Mouse (Mus musculus) stomach, embryonic 14.5 days (tissue): ENCODE measurements around the gene Atf1. TPM values are rescaled to one million over a fixed set of nuclear protein-coding genes. Genes with fewer than 3 reads are reported as not detected.

Experiments used
- ATAC-seq: fragments of 200-750 bp; cut with Nextera tagmentation; 2 replicates; pipeline ENCODE4 v1.8.0; 2017; ENCODE audit warnings: low read depth, moderate TSS enrichment; ENCODE audit not compliant: insufficient number of reproducible peaks, insufficient read depth, low FRiP score
- H3K27ac ChIP-seq: fragments of 300-500 bp; sonication (generic); 2 replicates; pipeline ENCODE4 v1.5.1; 2014; ENCODE audit warnings: mild to moderate bottlenecking, low read length, moderate library complexity, mixed read lengths
- H3K27me3 ChIP-seq: fragments of 300-500 bp; sonication (generic); 2 replicates; pipeline ENCODE4 v1.6.1; 2014; ENCODE audit warnings: low read length, control low read depth, mixed read lengths; ENCODE audit not compliant: control insufficient read depth, insufficient read depth
- H3K36me3 ChIP-seq: fragments of 300-500 bp; sonication (generic); 2 replicates; pipeline ENCODE4 v1.6.1; 2014; ENCODE audit warnings: mild to moderate bottlenecking, control low read depth, low read length, moderate library complexity, mixed read lengths; ENCODE audit not compliant: control insufficient read depth, insufficient read depth
- H3K4me1 ChIP-seq: fragments of 300-500 bp; sonication (generic); 2 replicates; pipeline ENCODE4 v1.6.1; 2014; ENCODE audit warnings: low read length, control low read depth, mixed read lengths; ENCODE audit not compliant: control insufficient read depth, insufficient read depth
- H3K4me2 ChIP-seq: fragments of 300-500 bp; sonication (generic); replicated peaks from 2 replicates; pipeline ENCODE4 v1.6.1; 2014; ENCODE audit warnings: low read depth, low read length, control low read depth
- H3K4me3 ChIP-seq: fragments of 300-500 bp; sonication (generic); 2 replicates; pipeline ENCODE4 v1.5.1; 2014; ENCODE audit warnings: low read depth, low read length, control low read depth
- H3K9ac ChIP-seq: fragments of 300-500 bp; sonication (generic); replicated peaks from 2 replicates; pipeline ENCODE4 v1.6.1; 2014; ENCODE audit warnings: low read depth, mild to moderate bottlenecking, control low read depth, low read length, moderate library complexity, mixed read lengths
- H3K9me3 ChIP-seq: fragments of 300-500 bp; sonication (generic); 2 replicates; pipeline ENCODE4 v1.6.1; 2016; ENCODE audit warnings: low read depth, low read length, control low read depth; ENCODE audit not compliant: control insufficient read depth
- WGBS: fragments of 180-500 bp; shearing (Covaris S2); extraction: QIAGEN DNeasy Blood & Tissue Kit; methylation state at CpG from one replicate; pipeline ENCODE4 v1.1.7; 2014; 5-methylcytosine and 5-hydroxymethylcytosine counted together
- polyA plus RNA-seq: library from polyadenylated mRNA; unstranded; fragments of >200 nt; fragmentation: Nextera tagmentation; extraction: Ambion mirVana; gene quantifications from 2 replicates; pipeline ENCODE4 v1.2.1, GENCODE M21; 2014

The Atf1 gene
- polyA plus RNA-seq, result 52.6 and 53.1 TPM in 2 replicates

- peaks cover 5% of the 10 kb centered on the region; the same call in 1 of the 2 replicates for H3K9me3 ChIP-seq
- H3K27me3 ChIP-seq, result no peaks in the 10 kb centered on the region
- peak within 1 kb of the TSS; percentile 87 for H3K4me2 ChIP-seq
- peak; percentile 87 for ATAC-seq
- WGBS, result under 1% methylated on average over 64 of the region's 133 CpGs
- peak within 1 kb of the TSS; percentile 79 for H3K4me3 ChIP-seq
- H3K9ac ChIP-seq, result peak within 1 kb of the TSS; percentile 99
- H3K36me3 ChIP-seq, result peaks cover under 1% of the 10 kb centered on the region; the same call in 1 of the 2 replicates
- peaks cover 10% of the 10 kb centered on the region; the same call in 1 of the 2 replicates for H3K4me1 ChIP-seq
- H3K27ac ChIP-seq, result peak within 1 kb of the TSS; percentile 100
These were observed at the start of gene Atf1 for GRCm38 (mm10) chr15:100227663-100228534. Atf1 (plus strand) TSS chr15:100227819.

- peaks cover 39% of the 10 kb centered on the region for H3K36me3 ChIP-seq
- H3K27me3 ChIP-seq, result no peaks in the 10 kb centered on the region
- no peak for ATAC-seq
- H3K4me3 ChIP-seq, result no peak overlapping the region
- no peak overlapping the region for H3K27ac ChIP-seq
- H3K4me1 ChIP-seq, result no peaks in the 10 kb centered on the region
- no peak overlapping the region for H3K9ac ChIP-seq
- no peak overlapping the region for H3K4me2 ChIP-seq
- WGBS, result 35% methylated on average over 7 of the region's 7 CpGs
- H3K9me3 ChIP-seq, result no peaks in the 10 kb centered on the region
These were observed 49.1 kb upstream of the Atf1 start for GRCm38 (mm10) chr15:100178487-100178886.

GRCm38 (mm10) chr15:100179685-100180084 lies 47.9 kb upstream of the Atf1 start:
- Histone ChIP-seq H3K4me2 (no peak overlapping the region), H3K36me3 (peaks cover 39% of the 10 kb centered on the region), H3K4me1 (no peaks in the 10 kb centered on the region), H3K27ac (no peak overlapping the region), H3K4me3 (no peak overlapping the region), H3K27me3 (no peaks in the 10 kb centered on the region), H3K9me3 (no peaks in the 10 kb centered on the region), H3K9ac (no peak overlapping the region)
- no peak for ATAC-seq
- WGBS, result 93% methylated on average over 6 of the region's 6 CpGs

- H3K36me3 ChIP-seq, result peaks cover 34% of the 10 kb centered on the region
- H3K4me2 ChIP-seq, result no peak overlapping the region
- 94% methylated on average over 4 of the region's 4 CpGs for whole genome bisulfite sequencing
- H3K27me3 ChIP-seq, result no peaks in the 10 kb centered on the region
- no peak overlapping the region for H3K27ac ChIP-seq
- H3K9me3 ChIP-seq, result no peaks in the 10 kb centered on the region
- no peak overlapping the region for H3K4me3 ChIP-seq
- ATAC-seq, result no peak
- no peaks in the 10 kb centered on the region for H3K4me1 ChIP-seq
- no peak overlapping the region for H3K9ac ChIP-seq
These were observed 47.4 kb upstream of the Atf1 start for GRCm38 (mm10) chr15:100180221-100180620.

GRCm38 (mm10) chr15:100181841-100182240 lies 45.8 kb upstream of the Atf1 start:
- 89% methylated on average over 10 of the region's 10 CpGs for WGBS
- Histone ChIP-seq H3K27me3 (no peaks in the 10 kb centered on the region), H3K9me3 (no peaks in the 10 kb centered on the region), H3K4me2 (no peak overlapping the region), H3K27ac (no peak overlapping the region), H3K9ac (no peak overlapping the region), H3K36me3 (peaks cover 35% of the 10 kb centered on the region), H3K4me3 (no peak overlapping the region), H3K4me1 (no peaks in the 10 kb centered on the region)
- ATAC-seq, result no peak

- peaks cover 35% of the 10 kb centered on the region for H3K36me3 ChIP-seq
- H3K27me3 ChIP-seq, result no peaks in the 10 kb centered on the region
- no peaks in the 10 kb centered on the region for H3K4me1 ChIP-seq
- no peak for ATAC-seq
- H3K4me3 ChIP-seq, result no peak overlapping the region
- H3K9ac ChIP-seq, result no peak overlapping the region
- 89% methylated on average over 28 of the region's 28 CpGs for WGBS
- no peak overlapping the region for H3K27ac ChIP-seq
- H3K9me3 ChIP-seq, result no peaks in the 10 kb centered on the region
- H3K4me2 ChIP-seq, result no peak overlapping the region
These were observed 44.9 kb upstream of the Atf1 start for GRCm38 (mm10) chr15:100182526-100183280.

- no peak overlapping the region for H3K27ac ChIP-seq
- 85% methylated on average over 10 of the region's 10 CpGs for WGBS
- no peaks in the 10 kb centered on the region for H3K4me1 ChIP-seq
- H3K4me3 ChIP-seq, result no peak overlapping the region
- H3K9ac ChIP-seq, result no peak overlapping the region
- ATAC-seq, result no peak
- no peaks in the 10 kb centered on the region for H3K27me3 ChIP-seq
- H3K4me2 ChIP-seq, result no peak overlapping the region
- no peaks in the 10 kb centered on the region for H3K9me3 ChIP-seq
- H3K36me3 ChIP-seq, result peaks cover 35% of the 10 kb centered on the region
These were observed 44.1 kb upstream of the Atf1 start for GRCm38 (mm10) chr15:100183510-100183909.

- H3K27ac ChIP-seq, result no peak overlapping the region
- peaks cover 35% of the 10 kb centered on the region for H3K36me3 ChIP-seq
- H3K4me2 ChIP-seq, result no peak overlapping the region
- 0 out of 2 replicates have a peak, but pooled peaks cover 2% of the 10 kb centered on the region for H3K4me1 ChIP-seq
- no peaks in the 10 kb centered on the region for H3K27me3 ChIP-seq
- H3K4me3 ChIP-seq, result no peak overlapping the region
- no peaks in the 10 kb centered on the region for H3K9me3 ChIP-seq
- 85% methylated on average over 5 of the region's 5 CpGs for WGBS
- ATAC-seq, result no peak
- no peak overlapping the region for H3K9ac ChIP-seq
These were observed 42.7 kb upstream of the Atf1 start for GRCm38 (mm10) chr15:100184821-100185496.
